Mouse (Mus musculus) testis, adult 2 months (tissue): ENCODE measurements around the gene Tnfaip8l2.

ENCODE experiments used
- CTCF ChIP-seq: fragments of 200-500 bp; IDR thresholded peaks from 2 replicates; pipeline ENCODE4 v1.5.1; 2012; ENCODE audit warnings: low read depth, mild to moderate bottlenecking, inconsistent platforms, low read length, moderate library complexity; ENCODE audit not compliant: control insufficient read depth, insufficient read depth, insufficient replicate concordance
- POLR2A ChIP-seq: fragments of 200-500 bp; IDR thresholded peaks from 2 replicates; pipeline ENCODE4 v1.6.1; 2012; ENCODE audit warnings: low read depth, mild to moderate bottlenecking, inconsistent platforms, low read length, moderate library complexity; ENCODE audit not compliant: control insufficient read depth

DNA sequence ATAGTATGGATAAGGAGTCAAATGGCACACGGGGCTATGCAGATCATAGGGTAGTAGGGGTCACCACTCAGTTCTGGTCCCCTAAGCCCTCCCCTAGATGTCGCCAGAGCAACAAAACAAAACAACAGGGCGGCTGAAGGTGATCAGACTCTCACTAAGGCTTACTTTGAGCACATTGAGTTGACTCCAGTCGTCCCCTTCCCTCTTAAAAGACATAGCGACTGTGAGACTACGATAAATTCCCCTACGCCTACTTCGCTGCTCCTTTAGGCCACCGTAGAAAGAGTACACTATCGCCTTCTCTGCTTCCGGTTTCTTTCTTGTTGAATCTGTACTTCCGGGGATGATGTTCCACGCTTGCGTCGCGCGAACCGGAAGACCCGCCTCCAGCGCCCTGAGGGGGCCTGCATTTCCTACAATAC lies 8.5 kb downstream of the Tnfaip8l2 start, which contains the start of the genes Scnm1 and Lysmd1:
- no peak for TF ChIP-seq CTCF
- no peak for TF ChIP-seq POLR2A
